Mouse (Mus musculus): ENCODE measurements around the gene Krt78. TPM values are rescaled to one million over a fixed set of nuclear protein-coding genes. Genes with fewer than 3 reads are reported as not detected.

Gene Krt78
- polyA plus RNA-seq, 1 experiment from 2014 or later, result 0.05 TPM

DNA sequence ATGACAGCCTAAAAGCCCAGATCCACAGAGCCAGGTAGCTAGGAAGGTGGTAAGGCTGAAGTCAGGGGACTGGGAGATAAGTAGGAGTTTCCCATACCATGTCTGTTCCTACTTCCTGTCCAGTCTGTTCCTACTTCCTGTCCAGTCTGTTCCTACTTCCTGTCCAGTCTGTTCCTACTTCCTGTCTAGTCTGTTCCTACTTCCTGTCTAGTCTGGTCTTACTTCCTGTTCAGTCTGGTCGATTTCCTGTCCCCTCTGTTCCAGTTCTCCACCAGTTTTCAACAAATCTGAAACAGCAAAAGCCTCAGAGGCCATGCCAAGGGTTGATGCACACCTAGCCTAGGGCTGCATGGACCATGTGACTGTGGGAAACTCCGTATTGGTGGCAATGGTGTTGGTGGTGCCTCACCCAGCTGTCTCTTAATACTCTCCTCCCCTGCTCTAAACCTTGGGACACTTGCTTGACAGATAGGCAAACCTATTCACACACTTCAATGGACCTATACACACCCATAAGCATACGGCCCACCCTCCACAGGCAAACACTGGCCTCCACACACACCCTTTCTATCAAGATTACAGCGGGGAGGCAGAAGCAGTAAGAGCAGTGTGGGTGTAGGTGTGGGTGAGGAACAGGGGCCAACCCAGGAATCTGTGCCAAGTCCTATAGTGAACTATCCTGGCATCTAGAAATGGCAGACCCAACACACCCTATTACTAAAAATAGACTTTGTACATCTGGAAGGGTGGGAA lies 41.6 kb upstream of the Krt78 start:
- H3K36me3 ChIP-seq (ENCODE audit: insufficient read depth), result peaks cover 5% of the 10 kb centered on the region; the same call in 1 of the 2 replicates
- H3K27me3 ChIP-seq (ENCODE audit: insufficient read depth, low read length), result no peaks in the 10 kb centered on the region
- 82% methylated on average over 4 of the region's 4 CpGs for WGBS
- H3K4me3 ChIP-seq (ENCODE audit: low read depth, low read length), result no peak overlapping the region
- TF ChIP-seq CTCF (IDR thresholded peaks at IDR 0.05; ENCODE audit: low read depth), result no peak
- no peak for DNase-seq
- H3K9me3 ChIP-seq (ENCODE audit: low read depth, low read length), result no peaks in the 10 kb centered on the region
- H3K27ac ChIP-seq (ENCODE audit: low read depth), result no peak overlapping the region
- no peak overlapping the region for H3K4me2 ChIP-seq
- ATAC-seq (ENCODE audit: insufficient read depth), result no peak
- H3K9ac ChIP-seq, result no peak overlapping the region
- H3K4me1 ChIP-seq (ENCODE audit: insufficient read depth), result no peaks in the 10 kb centered on the region

DNA sequence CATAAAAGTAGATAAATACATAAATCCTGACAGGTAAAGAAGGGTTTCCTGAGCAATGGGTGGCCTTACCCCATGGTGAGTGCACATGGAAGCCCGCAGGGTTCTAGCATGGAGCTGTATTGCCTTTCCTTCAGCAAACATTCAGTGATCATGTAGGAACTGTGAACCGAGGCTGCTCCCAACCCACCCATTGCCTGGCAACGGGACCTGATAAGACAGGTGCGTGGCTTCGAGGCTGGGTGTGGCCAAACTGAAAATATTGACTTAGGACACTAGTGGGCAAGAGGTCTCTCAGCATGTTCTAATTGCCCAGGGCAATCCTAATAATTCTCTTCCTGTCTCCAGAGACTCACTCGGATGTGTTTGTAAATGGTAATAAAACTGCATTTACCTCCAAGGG lies 40.3 kb upstream of the Krt78 start:
- ATAC-seq (ENCODE audit: insufficient read depth), result no peak
- H3K9ac ChIP-seq, result no peak overlapping the region
- H3K4me2 ChIP-seq, result no peak overlapping the region
- no peaks in the 10 kb centered on the region for H3K9me3 ChIP-seq (ENCODE audit: low read depth, low read length)
- H3K4me1 ChIP-seq (ENCODE audit: insufficient read depth), result no peaks in the 10 kb centered on the region
- no peak overlapping the region for H3K27ac ChIP-seq (ENCODE audit: low read depth)
- no peak for TF ChIP-seq CTCF (IDR thresholded peaks at IDR 0.05; ENCODE audit: low read depth)
- H3K4me3 ChIP-seq (ENCODE audit: low read depth, low read length), result no peak overlapping the region
- DNase-seq, result no peak
- H3K27me3 ChIP-seq (ENCODE audit: insufficient read depth, low read length), result no peaks in the 10 kb centered on the region
- peaks cover 4% of the 10 kb centered on the region; the same call in 1 of the 2 replicates for H3K36me3 ChIP-seq (ENCODE audit: insufficient read depth)
- 63% methylated on average over 6 of the region's 6 CpGs for WGBS

DNA sequence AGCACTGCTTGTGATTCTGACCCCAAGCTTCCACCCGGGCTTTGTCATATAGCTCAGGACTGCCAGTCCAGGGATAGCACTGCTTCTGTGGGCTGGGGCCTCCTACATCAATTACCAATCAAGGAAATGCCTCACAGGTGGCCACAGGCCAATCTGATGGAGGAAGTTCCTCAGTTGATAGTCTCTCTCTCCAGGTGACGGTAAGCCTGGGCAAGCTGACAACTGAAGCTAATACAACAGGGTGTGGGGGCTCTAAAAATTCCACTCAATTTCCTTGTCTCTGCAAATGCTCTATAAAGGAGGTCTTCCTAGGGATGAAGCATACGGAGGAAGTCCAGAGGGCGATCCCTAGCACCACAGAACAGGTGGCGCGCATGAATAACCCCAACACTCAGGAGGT lies 36.9 kb upstream of the Krt78 start:
- Histone ChIP-seq H3K4me1 (ENCODE audit: insufficient read depth) (no peaks in the 10 kb centered on the region), H3K27me3 (ENCODE audit: insufficient read depth, low read length) (no peaks in the 10 kb centered on the region), H3K4me2 (no peak overlapping the region), H3K36me3 (ENCODE audit: insufficient read depth) (no peaks in the 10 kb centered on the region), H3K27ac (ENCODE audit: low read depth) (no peak overlapping the region), H3K9ac (no peak overlapping the region), H3K4me3 (ENCODE audit: low read depth, low read length) (no peak overlapping the region), H3K9me3 (ENCODE audit: low read depth, low read length) (no peaks in the 10 kb centered on the region)
- ATAC-seq (ENCODE audit: insufficient read depth) (no peak), DNase-seq (no peak)
- no peak for TF ChIP-seq CTCF (IDR thresholded peaks at IDR 0.05; ENCODE audit: low read depth)
- 84% methylated on average over 6 of the region's 6 CpGs for whole genome bisulfite sequencing

DNA sequence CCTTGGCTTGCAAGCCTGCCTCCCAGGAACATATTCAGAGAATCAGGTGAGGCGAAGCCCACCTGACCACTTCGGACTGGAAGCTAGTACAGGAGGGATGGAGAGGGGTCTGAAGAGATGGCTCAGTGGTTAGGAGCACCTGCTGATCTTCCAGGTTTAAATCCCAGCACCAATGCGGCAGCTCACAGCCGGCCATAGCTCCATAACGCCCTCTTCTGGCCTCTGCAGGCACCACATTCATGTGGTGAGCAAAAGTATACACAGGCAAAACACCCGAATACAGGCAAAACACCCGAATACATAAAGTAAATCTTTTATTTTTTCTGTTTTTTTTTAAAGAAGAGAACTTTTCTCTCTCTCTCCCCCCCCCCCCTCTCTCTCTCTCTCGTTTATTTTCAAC lies 34.6 kb upstream of the Krt78 start:
- DNase-seq (no peak), ATAC-seq (ENCODE audit: insufficient read depth) (no peak)
- no peaks in the 10 kb centered on the region for H3K27me3 ChIP-seq (ENCODE audit: insufficient read depth, low read length)
- no peak overlapping the region for H3K4me3 ChIP-seq (ENCODE audit: low read depth, low read length)
- TF ChIP-seq CTCF (IDR thresholded peaks at IDR 0.05; ENCODE audit: low read depth), result peak; percentile 40
- H3K9me3 ChIP-seq (ENCODE audit: low read depth, low read length), result no peaks in the 10 kb centered on the region
- H3K27ac ChIP-seq (ENCODE audit: low read depth), result no peak overlapping the region
- H3K9ac ChIP-seq, result no peak overlapping the region
- 65% methylated on average over 8 of the region's 8 CpGs for WGBS
- H3K4me2 ChIP-seq, result no peak overlapping the region
- no peaks in the 10 kb centered on the region for H3K4me1 ChIP-seq (ENCODE audit: insufficient read depth)
- no peaks in the 10 kb centered on the region for H3K36me3 ChIP-seq (ENCODE audit: insufficient read depth)

DNA sequence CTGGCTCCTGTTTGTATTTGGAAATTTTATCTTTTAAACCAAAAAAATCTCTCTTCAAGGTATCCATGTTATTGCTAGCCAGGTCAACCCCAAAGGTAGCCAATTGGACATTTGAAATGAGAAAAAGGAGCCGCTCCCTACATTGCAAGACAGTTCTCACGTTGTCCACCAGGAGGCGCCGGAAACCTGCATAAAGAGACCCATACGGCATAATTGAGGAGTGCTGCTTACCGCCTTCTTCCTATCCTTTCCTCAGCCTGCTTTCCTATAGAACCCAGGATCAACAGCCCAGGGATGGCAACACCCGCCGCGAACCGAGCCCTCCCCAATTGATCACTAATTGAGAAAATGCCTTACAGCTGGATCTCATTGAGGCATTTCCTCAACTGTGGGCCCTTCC lies 34.0 kb upstream of the Krt78 start:
- Histone ChIP-seq H3K27ac (ENCODE audit: low read depth) (no peak overlapping the region), H3K36me3 (ENCODE audit: insufficient read depth) (no peaks in the 10 kb centered on the region), H3K4me2 (no peak overlapping the region), H3K9ac (no peak overlapping the region), H3K4me3 (ENCODE audit: low read depth, low read length) (no peak overlapping the region), H3K27me3 (ENCODE audit: insufficient read depth, low read length) (no peaks in the 10 kb centered on the region), H3K9me3 (ENCODE audit: low read depth, low read length) (no peaks in the 10 kb centered on the region), H3K4me1 (ENCODE audit: insufficient read depth) (no peaks in the 10 kb centered on the region)
- WGBS, result under 1% methylated on average over 10 of the region's 10 CpGs
- peak; percentile 96 for TF ChIP-seq CTCF (IDR thresholded peaks at IDR 0.05; ENCODE audit: low read depth)
- peak; percentile 95 for DNase-seq
- peak; percentile 16; the same call in 1 of the 2 replicates for ATAC-seq (ENCODE audit: insufficient read depth)

DNA sequence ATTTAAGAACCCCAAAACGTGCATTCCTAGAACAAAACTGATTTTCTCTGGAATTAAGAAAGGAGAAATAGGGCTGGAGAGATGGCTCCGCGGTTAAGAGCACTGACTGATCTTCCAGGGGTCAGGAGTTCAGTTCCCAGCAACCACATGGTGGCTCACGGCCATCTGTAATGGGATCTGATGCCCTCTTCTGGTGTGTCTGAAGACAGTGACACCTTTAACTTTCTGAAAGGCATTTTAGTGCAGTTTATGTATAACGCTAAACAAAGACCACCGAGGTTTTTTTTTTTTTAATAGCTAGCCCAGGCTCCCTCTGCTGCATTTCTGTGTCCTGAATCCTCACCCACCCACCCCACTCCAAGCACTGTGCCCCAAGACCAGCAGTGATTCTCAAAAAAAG lies 30.7 kb upstream of the Krt78 start:
- Histone ChIP-seq H3K27ac (ENCODE audit: low read depth) (no peak overlapping the region), H3K4me1 (ENCODE audit: insufficient read depth) (no peaks in the 10 kb centered on the region), H3K4me2 (peak overlapping the region; percentile 62), H3K4me3 (ENCODE audit: low read depth, low read length) (no peak overlapping the region), H3K27me3 (ENCODE audit: insufficient read depth, low read length) (no peaks in the 10 kb centered on the region), H3K9me3 (ENCODE audit: low read depth, low read length) (no peaks in the 10 kb centered on the region), H3K9ac (no peak overlapping the region), H3K36me3 (ENCODE audit: insufficient read depth) (no peaks in the 10 kb centered on the region)
- WGBS, result 8% methylated on average over 6 of the region's 6 CpGs
- TF ChIP-seq CTCF (IDR thresholded peaks at IDR 0.05; ENCODE audit: low read depth), result no peak
- no peak for ATAC-seq (ENCODE audit: insufficient read depth)
- no peak for DNase-seq

DNA sequence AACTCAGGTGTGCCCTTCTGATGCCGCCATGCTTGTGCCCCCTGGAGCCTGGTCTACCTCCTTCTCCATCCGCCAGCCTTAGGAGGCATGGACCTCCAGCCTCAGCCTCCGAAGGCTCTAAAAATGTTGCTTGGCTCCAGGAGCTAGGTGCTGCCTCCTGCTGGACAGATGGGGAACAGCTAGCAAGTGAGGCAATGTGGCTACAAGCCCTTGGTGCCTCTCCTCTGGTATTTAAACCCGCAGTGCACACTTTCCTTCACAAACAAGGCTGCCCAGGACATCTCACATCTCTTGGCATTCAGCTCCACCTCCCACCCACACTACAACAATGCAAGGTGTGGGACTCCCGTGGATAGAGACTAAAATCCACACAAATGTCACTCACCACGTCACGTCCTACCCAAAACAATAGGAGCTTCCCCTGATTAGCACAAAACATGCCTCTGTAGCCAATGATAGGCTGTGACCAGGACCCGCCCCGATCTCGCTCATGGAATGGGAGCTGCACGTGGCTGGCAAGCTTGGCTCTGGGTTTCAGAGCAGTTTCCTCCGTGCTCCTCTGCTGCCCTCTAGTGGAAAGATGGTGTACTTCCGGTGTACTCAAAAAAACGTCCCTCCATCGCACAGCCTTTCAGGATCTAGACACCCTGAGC lies 30.0 kb upstream of the Krt78 start:
- peak; percentile 97 for TF ChIP-seq CTCF (IDR thresholded peaks at IDR 0.05; ENCODE audit: low read depth)
- Histone ChIP-seq H3K9ac (peak overlapping the region; percentile 43), H3K4me1 (ENCODE audit: insufficient read depth) (no peaks in the 10 kb centered on the region), H3K9me3 (ENCODE audit: low read depth, low read length) (no peaks in the 10 kb centered on the region), H3K4me2 (peak overlapping the region; percentile 62), H3K27me3 (ENCODE audit: insufficient read depth, low read length) (no peaks in the 10 kb centered on the region), H3K4me3 (ENCODE audit: low read depth, low read length) (peak overlapping the region; percentile 26), H3K27ac (ENCODE audit: low read depth) (peak overlapping the region; percentile 81), H3K36me3 (ENCODE audit: insufficient read depth) (no peaks in the 10 kb centered on the region)
- ATAC-seq (ENCODE audit: insufficient read depth) (peak; percentile 94), DNase-seq (peak; percentile 99)
- under 1% methylated on average over 15 of the region's 15 CpGs for WGBS

Measured in lung, embryonic 14.5 days (tissue).